Mouse (Mus musculus): Measurements from ENCODE around the gene M1ap. TPM values are rescaled to one million over a fixed set of nuclear protein-coding genes. Genes with fewer than 3 reads are reported as not detected.

Gene M1ap
- total RNA-seq, 2 experiments from 2014 or later, result 0.23 TPM; not detected in 1

DNA sequence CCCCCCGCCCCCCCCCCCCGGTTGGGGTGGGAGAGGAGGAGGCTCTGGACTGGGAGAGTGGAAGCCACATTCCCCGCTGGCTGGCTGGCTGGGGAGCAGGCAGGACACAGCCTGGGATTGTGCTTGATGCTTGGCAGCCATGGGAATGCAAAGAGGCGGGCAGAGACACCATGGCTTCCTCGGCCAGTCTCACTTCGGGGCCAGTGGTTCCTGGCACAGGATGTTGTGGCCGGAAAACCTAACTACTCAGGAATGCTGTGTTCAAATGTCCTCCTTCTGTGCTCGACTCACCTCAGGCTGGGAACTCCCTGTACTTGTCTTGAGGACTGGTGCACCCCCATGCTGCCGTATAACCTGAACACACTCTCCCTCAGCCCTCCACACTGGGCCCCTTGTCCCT lies 81.0 kb downstream of the M1ap start:
- intact Hi-C loops (cut with DNase I), result no loop called here

DNA sequence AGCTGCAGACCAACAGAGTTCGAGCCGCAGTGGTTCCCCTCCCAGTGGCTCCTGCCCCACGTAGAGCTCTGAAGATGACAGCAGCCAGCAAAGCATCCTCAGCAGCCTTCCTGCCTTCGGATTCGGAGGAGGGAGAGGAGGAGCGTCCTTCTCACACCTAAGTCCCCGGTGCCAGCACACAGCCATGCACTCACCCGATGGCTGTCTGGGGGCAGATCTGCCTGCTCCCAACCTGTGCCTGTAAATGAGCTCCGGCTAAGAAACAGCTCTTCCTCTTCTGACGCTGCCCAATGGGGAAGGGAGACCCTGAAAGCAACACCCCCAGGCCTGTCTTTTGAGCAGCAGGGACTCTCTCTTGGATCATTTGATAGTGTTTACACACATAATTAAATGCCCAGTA lies 83.1 kb downstream of the M1ap start:
- no peak for DNase-seq (ENCODE audit: low spot score in 2 of 2)
- intact Hi-C loops (cut with DNase I), result no loop called here

More for the DNA sequence above, 81.0 kb downstream of the M1ap start:
- no peak for DNase-seq (ENCODE audit: low spot score in 2 of 2)

DNA sequence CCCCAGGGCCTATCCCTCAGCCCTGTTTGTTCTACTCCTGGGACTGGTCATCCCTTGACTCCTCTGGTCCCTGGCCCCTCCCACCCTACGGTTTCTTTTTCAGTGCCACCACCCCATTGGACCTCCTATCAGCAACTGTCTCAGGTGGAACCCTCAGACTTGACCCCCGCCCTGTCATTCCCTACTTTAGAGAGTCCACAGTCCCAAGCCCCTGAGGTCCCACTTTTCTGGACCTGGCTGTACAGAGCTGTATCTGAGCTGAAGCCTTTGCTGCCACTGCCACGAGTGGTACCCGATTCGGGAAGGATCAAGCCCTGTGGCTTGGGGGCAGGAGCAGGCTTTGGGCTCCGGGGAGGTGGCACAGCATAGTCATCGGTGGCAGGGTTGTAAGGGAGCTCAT lies 84.4 kb downstream of the M1ap start:
- intact Hi-C loops (cut with DNase I), result no loop called here
- DNase-seq (ENCODE audit: low spot score in 2 of 2), result no peak

DNA sequence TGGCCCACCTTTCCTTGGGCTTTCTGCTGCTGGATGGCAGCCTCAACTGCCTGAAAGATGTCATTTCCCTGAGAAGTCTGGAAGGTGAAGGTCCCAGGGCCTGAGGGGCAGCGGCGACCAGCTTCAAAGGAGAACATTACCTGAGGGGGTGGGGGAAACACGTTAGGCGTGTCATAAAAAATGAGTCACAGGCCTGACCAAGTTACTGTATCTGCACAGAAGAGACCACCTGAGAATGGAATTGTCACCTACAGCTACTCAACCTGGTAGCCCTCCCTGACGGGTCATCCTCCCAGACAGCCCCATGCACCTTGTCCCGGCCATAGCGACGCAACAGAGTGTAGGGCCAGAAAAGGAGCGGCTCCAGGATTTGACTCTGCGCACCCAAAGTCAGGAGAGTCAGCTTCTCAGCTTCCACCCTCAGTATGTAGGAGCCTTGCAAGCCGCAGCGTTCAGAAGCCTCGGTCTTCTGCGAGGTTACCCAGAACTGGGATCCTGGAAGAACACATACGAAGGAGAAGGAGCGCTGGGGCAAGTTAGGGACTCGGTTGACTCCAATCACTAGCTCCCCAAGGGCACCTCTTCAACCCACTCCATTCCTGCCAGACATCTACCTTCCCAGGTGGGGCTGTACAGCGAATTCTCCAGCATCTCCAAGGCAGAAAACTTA lies 85.4 kb downstream of the M1ap start:
- intact Hi-C loops (cut with DNase I), result no loop called here
- DNase-seq (ENCODE audit: low spot score in 2 of 2), result no peak

DNA sequence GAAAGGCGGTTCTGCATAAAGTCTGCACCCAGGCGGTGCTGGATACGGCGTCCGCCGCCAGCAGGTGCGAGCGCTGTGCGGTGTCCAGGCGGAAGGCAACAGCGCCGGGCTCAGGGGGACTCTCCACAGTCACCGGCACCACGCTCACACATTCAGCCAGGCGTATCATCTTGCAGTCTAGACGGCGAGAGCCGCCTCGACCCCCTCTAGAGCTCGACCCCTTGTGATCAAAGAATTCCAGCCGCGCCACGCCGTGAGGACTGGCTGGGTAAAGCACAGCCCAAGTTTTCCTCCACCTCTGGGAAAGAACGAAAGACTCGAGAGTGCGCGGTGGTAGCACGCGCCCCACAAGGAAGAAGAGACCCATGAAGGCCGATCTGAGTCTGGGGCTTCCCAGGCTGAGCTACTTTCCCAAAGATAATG lies 86.1 kb downstream of the M1ap start:
- intact Hi-C loops (cut with DNase I), result no loop called here
- DNase-seq (ENCODE audit: low spot score in 2 of 2), result no peak

DNA sequence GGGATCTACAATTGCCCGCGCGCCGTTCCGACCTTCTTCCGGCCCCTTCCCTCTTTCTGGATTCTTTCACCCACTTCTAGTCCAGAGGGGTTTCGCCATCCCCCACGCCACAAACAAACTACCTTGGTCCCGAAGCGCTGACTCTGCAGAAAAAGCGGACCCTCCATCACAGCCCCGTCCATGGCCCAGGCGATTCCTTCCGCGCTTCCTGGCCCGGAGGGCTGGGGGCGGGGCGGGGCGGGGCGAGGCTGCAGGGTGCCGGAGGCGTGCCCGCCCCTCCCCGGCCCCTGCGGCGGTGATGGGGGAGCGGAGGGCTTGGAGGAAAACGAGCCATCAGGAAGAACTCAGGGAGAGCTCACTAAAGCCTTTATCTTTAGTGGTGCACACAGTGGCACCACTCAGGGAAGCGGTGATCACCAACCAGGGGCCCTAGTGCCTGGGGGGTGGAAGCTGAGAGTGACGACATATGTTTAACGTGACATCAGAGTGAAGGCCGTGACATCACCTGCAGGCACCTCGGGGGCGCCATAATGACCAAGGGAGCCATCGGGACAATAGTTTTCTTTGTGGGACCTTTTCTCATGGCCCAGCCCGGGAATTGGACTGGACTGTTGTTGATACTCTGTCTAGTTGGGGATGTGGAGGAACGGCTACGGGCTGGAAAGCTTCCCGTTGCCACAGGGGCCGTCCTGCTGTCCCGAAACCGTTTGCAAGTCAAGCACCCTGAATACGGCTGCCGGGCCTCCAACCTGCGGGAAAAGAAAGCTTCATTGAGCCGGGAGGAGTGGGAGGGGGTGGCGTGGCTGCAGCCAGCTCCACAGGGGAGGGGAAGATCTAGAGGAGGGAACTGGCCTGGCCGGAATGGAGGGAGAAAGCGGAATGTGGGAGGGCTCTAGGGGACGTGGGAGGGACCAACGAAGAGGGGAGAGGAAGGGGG lies 86.8 kb downstream of the M1ap start, which contains the start of the genes Dok1 and Loxl3:
Dok1 (minus strand) TSS at position 223 of the 937 bp plus-strand sequence.
Loxl3 (plus strand) TSS at position 925 of the 937 bp plus-strand sequence.
- intact Hi-C loops (cut with DNase I), result no loop called here
- peak in 1 of 2 experiments; percentile 39 for DNase-seq (ENCODE audit: low spot score in 2 of 2)

DNA sequence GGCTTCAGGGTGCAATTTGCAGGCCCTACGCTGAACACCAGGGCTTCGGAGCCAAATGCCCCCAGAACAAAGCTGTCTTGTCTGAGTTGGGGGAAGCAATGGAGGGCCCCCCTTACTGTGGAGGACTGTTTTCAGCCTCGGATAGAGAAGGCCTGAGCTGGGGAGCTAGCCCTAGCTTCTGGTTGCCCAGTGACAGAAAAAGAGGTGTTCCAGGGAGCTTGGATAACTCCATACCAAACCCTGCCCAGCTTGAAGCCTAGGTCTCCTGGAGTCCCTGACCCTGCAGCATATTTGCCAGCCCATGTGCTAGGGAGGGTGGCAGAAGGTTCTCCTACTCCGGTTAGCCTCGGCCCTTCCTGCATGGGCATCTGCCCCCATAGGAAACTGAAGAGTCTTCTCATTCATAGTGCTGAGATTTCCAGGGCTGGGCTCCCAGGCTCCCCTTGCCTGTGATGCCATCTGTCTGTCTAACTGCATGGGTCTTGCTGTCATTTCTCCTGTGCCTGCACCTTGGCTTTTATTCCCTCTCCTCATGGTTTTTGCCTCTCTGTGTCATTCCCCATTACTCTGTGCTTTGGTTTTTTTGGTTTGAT lies 87.9 kb downstream of the M1ap start:
- intact Hi-C loops (cut with DNase I), result no loop called here

DNA sequence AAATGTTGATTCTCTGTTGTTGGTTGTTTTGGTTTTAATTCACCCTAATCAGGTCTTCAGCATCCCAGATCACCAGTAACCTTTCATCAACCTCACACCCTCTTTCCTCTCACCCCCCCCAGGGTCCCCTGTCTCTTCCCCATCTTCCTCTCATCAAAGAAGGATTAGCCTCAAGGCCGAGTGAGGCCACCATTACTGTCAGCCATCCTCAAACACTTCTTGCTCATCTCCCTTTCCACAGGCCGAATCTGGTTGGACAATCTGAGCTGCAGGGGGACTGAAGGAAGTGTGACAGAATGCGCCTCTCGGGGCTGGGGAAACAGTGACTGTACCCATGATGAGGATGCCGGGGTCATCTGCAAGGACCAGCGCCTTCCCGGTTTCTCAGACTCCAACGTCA lies 90.5 kb downstream of the M1ap start:
- no peak for DNase-seq (ENCODE audit: low spot score in 2 of 2)
- intact Hi-C loops (cut with DNase I), result no loop called here

More for the DNA sequence above, 87.9 kb downstream of the M1ap start:
- no peak for DNase-seq (ENCODE audit: low spot score in 2 of 2)

DNA sequence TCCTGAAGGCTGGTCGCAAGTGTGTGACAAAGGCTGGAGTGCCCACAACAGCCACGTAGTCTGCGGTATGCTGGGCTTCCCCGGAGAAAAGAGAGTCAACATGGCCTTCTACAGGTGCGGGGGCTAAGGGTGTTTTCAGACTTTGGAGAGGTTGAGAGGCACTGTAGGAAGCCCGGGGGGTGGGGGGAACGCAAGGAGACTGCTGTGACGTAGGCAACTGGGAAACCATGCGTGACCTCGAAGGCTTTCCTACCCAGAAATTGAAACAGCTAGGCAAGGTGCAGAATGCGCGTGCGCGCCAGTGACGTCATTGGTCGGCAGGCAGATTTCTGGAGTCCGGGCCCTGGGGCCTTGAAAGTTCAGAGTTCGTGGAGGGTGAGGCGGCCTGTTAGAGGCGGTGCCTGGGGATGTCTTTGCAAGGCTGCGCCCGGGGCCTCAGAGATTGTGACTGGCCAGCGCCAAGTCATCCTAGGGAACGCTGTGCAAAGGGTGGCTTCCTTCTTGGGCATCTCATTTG lies 91.9 kb downstream of the M1ap start:
- peak; percentile 82 to 86 for DNase-seq (ENCODE audit: low spot score in 2 of 2)
- intact Hi-C loops (cut with DNase I), result no loop called here

DNA sequence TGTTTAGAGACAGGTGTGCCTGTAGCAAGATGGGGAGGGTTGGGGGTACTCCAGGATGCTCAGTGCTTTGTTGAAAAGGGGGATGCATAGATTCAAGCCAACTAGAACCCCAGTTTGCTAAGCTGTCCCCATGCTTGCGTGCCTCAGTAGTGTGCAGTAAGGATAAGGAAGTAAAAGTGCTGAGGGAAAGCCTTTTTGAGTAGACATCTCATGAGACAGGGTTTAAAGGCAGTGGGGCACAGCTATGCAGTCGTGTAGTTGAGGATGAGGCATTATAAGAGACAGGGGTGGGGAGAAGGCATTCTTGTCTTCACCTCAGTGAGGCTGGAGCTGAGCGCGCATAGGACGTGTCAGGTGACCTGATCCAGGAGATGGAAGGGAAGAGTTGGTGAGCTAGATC lies 93.9 kb downstream of the M1ap start:
- DNase-seq (ENCODE audit: low spot score in 2 of 2), result no peak
- intact Hi-C loops (cut with DNase I), result no loop called here

DNA sequence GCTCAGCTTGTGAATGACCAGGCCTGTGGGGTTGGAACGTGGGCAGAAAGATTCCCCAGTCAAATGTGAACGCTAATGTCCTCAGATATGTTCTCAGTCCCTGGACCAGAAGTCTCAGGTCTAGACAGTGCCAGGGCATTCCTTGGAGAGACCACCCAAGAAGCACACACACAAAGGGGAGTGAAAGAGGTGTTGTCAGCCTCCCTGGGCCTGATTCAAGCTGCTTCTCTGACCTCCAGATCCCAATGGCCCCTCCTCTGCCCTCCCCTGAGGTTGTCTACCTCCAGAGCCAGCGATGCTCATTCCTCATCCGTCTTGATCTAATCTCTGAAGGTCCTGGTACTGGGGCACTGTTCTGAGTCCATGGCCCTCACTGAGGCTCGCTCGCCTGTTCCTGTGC lies 96.9 kb downstream of the M1ap start:
- no peak for DNase-seq (ENCODE audit: low spot score in 2 of 2)
- intact Hi-C loops (cut with DNase I), result no loop called here

DNA sequence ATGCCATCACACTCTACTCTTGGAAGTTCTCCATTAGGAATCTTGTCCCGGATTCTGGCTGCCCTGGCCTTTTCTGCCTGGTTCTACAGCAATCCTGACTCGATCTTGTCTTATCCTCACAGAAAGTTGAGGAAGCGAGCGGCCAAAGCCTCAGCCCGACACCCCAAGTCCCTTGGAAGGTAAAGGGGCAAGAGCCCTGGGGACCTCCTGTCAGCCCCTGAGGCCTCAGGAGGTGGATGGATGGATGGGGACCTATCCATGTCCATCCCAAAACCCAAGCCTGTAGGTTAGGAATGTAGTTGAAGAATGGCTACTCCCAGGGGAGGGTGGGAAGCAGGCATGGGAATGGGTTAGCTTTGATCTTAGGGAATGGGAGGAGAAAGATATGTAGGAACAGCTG lies 97.3 kb downstream of the M1ap start:
- no peak for DNase-seq (ENCODE audit: low spot score in 2 of 2)
- intact Hi-C loops (cut with DNase I), result no loop called here

DNA sequence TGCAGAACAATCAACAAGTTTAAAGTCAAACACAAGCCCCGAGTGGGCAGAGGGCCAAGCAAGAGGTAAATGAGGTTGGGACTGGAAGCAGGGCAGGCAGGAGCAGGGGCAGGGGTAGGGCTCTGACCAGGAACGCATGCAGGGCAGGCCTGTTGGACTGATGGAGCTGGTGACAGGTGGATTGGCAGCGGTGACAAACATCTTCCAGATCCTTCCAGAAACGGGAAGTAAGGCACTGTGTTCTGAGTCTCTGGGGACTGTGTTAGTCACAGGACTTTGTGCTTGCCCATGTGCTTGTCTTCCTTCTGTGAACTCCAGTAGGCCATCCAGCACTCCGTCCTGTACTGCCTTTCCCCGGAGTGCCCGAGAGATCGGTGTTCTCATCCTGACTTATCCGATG lies 98.0 kb downstream of the M1ap start:
- DNase-seq (ENCODE audit: low spot score in 2 of 2), result no peak
- intact Hi-C loops (cut with DNase I), result no loop called here

DNA sequence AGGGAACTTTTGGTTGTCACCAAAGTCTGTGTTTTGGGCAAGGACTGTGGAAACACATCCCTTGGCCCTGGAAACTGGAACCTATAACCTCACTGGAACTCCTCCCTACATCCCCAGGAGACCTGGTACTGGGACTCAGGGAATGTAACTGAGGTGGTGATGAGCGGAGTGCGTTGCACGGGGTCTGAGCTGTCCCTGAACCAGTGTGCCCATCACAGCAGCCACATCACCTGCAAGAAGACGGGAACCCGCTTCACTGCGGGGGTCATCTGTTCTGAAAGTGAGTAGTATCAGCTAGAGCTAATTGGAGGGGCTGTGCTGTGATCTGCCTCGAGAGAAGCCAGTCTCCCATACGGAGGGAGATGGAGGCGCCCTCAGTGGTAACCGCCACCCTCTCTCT lies 102.7 kb downstream of the M1ap start:
- DNase-seq (ENCODE audit: low spot score in 2 of 2), result no peak
- intact Hi-C loops (cut with DNase I), result no loop called here

DNA sequence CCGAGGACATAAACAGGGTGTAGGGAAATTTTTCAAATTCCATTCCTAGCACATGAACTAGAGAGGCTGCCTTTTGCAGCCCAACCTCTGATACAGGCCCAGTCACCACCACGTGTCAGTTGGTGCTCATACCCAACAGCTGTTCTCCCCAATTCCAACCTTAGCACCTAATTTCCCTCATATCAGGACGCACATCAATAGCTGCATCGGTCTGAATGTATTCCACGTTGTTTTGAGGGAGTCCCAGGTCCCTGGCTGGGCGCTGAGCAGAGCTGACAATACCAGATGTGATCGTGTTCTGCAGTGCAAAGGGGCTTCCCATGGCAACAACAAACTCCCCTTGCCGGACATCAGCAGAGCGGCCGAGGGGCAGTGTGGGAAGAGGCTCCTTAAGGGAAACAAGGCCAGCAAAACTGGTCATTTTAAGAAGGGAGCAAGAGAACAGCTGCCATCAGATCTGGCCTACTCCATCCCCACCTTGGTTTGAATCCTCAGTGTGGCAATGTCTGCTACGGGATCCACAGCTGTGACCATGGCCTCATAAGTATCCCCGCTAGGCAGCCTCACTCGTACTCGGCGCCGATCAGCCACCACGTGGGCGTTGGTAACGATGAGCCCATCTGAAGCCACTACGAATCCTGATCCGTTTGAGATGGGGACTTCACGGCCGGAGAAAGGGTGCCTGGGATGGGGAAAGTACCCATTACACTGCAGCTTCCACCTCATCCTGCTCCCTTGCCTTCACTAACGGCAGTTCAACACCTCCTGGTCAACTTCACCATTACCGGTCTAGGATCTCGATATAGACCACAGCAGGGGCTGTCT lies 106.6 kb downstream of the M1ap start:
- intact Hi-C loops (cut with DNase I), result no loop called here
- DNase-seq (ENCODE audit: low spot score in 2 of 2), result peak; percentile 43 to 62

DNA sequence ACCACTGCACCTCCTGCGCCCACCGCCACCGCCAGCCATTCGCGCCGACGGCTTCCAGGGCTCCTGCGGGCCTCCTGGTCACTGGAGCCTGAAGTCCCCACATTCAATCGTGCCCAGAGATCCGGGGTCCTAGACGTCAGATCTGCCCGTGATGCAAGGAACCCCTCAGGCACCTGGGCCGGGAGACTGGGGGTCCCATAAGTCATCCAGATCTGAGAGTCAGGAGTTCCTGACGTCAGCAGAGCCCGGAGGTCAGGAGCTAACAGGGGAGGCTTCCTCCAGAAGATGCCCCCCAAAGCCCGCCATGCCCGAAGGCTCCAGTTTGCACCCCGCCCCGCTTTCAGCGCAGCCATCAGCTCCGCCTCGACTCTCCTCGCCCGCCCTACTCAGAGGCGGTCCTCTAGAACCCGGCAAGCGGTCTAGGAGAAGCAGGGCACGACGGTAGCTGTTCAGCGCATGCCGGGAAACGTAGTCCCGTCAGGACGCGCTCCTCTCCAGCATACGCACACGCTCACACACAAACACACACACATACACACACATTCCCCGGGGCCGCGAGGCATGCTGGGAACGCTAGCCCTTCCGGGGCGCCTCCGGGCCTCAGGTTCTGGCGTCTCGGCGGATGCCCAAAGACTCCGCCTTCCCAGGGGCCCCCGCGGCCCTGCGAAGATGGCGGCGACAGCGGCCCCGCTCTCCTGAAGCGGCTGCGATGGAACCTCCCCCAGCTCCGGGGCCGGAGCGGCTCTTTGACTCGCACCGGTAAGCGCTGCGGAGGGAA lies 107.6 kb downstream of the M1ap start, which contains the start of gene Aup1:
Aup1 (plus strand) TSS at position 448 of the 778 bp plus-strand sequence.
- peak; percentile 98 to 99 for DNase-seq (ENCODE audit: low spot score in 2 of 2)
- intact Hi-C loops (cut with DNase I), result loop anchor here (1.0 kb wide), 2 partner anchors 47 to 58 kb away; partner anchors contain the start of genes Ccdc142 and Gm42688

DNA sequence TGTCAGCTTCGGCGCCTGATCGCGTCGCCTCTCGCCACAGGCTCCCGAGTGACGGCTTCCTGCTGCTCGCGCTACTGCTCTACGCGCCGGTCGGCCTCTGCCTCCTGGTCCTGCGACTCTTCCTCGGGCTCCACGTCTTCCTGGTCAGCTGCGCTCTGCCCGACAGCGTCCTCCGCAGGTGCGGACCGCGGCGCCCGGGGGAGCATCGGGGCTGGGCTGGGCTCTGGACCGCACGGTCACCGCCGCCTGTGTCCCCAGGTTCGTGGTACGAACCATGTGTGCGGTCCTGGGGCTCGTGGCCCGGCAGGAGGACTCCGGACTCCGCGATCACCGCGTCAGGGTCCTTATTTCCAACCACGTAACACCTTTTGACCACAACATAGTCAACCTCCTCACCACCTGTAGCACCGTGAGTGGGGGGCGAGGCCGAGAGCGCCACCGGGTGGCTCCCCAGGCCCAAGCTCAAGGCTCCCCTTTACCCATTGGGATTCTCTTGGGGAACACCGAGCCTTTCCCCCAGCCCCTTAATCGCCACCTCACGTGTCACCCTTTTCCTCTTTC lies 108.2 kb downstream of the M1ap start, which contains the start of gene Htra2:
Htra2 (minus strand) TSS at position 403 of the 561 bp plus-strand sequence.
- intact Hi-C loops (cut with DNase I), result loop anchor here (1.0 kb wide), 2 partner anchors 46 to 59 kb away; partner anchors contain the start of genes Ccdc142 and Gm42688
- DNase-seq (ENCODE audit: low spot score in 2 of 2), result peak in 1 of 2 experiments; percentile 46

DNA sequence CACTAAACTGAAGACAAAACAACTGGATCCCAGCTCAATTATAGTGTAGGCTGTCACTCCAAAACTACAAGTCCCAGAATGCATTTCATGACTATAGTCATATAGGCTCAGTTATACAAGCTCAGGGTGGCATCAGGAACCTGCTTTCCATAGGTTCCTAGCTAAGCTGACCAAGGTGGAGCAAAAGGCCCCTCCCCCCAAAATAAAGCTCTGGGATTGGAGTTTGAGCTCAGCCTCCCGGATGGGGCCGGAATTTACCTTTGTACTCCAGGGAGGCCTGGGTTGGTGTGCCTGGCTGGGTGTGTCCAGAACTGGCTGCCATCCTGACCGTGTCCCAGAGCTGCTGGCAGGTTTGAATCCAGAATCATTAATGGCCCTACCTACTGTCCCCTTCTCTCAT lies 111.1 kb downstream of the M1ap start, which contains the start of gene Dqx1:
Dqx1 (plus strand) TSS at position 55 of the 400 bp plus-strand sequence.
- intact Hi-C loops (cut with DNase I), result no loop called here

More for the DNA sequence above, 111.1 kb downstream of the M1ap start, which contains the start of gene Dqx1:
- DNase-seq (ENCODE audit: low spot score in 2 of 2), result peak in 1 of 2 experiments; percentile 14
